Mouse (Mus musculus): ENCODE measurements around the gene Rbl1.

DNA sequence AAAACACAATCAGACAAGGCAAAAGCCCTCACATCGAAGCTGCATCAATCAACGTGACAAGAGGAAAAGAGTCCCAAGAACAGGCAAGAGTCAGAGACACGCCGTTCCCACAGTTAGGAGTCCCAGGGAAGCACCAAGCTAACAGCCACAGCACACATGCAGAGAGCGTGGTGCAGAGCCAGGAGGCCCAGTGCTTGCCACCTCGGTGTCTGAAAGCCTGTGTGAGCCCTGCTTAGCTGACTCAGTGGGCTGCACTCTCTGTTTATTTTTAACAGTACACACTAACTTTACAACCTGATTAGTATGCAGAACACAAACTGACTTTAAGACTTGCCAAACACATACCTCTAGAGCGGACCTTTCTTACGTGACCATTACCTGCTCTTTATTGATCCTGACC, 99.9 kb downstream of the Rbl1 start:
- no peak for TF ChIP-seq NRF1 (IDR thresholded peaks at IDR 0.05; ENCODE audit: low read depth, low read length)
- no peak for TF ChIP-seq EP300 (IDR thresholded peaks at IDR 0.05; ENCODE audit: low read length)
- TF ChIP-seq CTCF (conservative IDR thresholded peaks at IDR 0.05 in 1 of 2, IDR thresholded peaks at IDR 0.05 in 1 of 2; ENCODE audit: low read depth in 2 of 2, low read length in 2 of 2) = no peak

Measured in CH12.LX (cell line).